Mouse (Mus musculus) heart, embryonic 11.5 days (tissue): Measurements from ENCODE around the gene Bcl2. TPM values are rescaled to one million over a fixed set of nuclear protein-coding genes. Genes with fewer than 3 reads are reported as not detected.

Experiments used
- ATAC-seq: fragments of 200-750 bp; cut with Nextera tagmentation; replicated peaks from 2 replicates; pipeline ENCODE4 v1.8.0; 2017; ENCODE audit warnings: moderate library complexity; ENCODE audit not compliant: insufficient number of reproducible peaks, low FRiP score, low TSS enrichment
- H3K27ac ChIP-seq: fragments of 300-500 bp; sonication (generic); 2 replicates; pipeline ENCODE4 v1.5.1; 2014; ENCODE audit warnings: mild to moderate bottlenecking, low read depth, low read length
- H3K27me3 ChIP-seq: fragments of 300-500 bp; sonication (generic); 2 replicates; pipeline ENCODE4 v1.6.1; 2014; ENCODE audit warnings: mild to moderate bottlenecking, low read length, mixed read lengths; ENCODE audit not compliant: control insufficient read depth, insufficient read depth
- H3K36me3 ChIP-seq: fragments of 300-500 bp; sonication (generic); 2 replicates; pipeline ENCODE4 v1.6.1; 2014; ENCODE audit warnings: mild to moderate bottlenecking, low read length, moderate library complexity, mixed read lengths; ENCODE audit not compliant: control insufficient read depth, insufficient read depth
- H3K4me1 ChIP-seq: fragments of 300-500 bp; sonication (generic); 2 replicates; pipeline ENCODE4 v1.6.1; 2014; ENCODE audit warnings: low read length; ENCODE audit not compliant: control insufficient read depth, insufficient read depth
- H3K4me2 ChIP-seq: fragments of 300-500 bp; sonication (generic); 2 replicates; pipeline ENCODE4 v1.6.1; 2014; ENCODE audit warnings: mild to moderate bottlenecking, moderate library complexity
- H3K4me3 ChIP-seq: fragments of 300-500 bp; sonication (generic); 2 replicates; pipeline ENCODE4 v1.5.1; 2014; ENCODE audit warnings: low read depth, low read length
- H3K9ac ChIP-seq: fragments of 300-500 bp; sonication (generic); 2 replicates; pipeline ENCODE4 v1.6.1; 2014; ENCODE audit warnings: mild to moderate bottlenecking, low read depth, low read length, moderate library complexity
- H3K9me3 ChIP-seq: fragments of 300-500 bp; sonication (generic); replicated peaks from 2 replicates; pipeline ENCODE4 v1.6.1; 2016; ENCODE audit warnings: low read length; ENCODE audit not compliant: control insufficient read depth
- WGBS: fragments of 180-500 bp; shearing (Covaris S2); extraction: QIAGEN DNeasy Blood & Tissue Kit; methylation state at CpG from one replicate; pipeline ENCODE4 v1.1.7; 2014; ENCODE audit not compliant: insufficient replicate concordance; 5-methylcytosine and 5-hydroxymethylcytosine counted together
- polyA plus RNA-seq: library from polyadenylated mRNA; unstranded; fragments of >200 nt; fragmentation: Nextera tagmentation; extraction: Ambion mirVana; gene quantifications from 2 replicates; pipeline ENCODE4 v1.2.1, GENCODE M21; 2014

Bcl2 gene
- polyA plus RNA-seq, 1 experiment from 2014 or later, result 7.3 TPM

- Histone ChIP-seq H3K27ac (peak overlapping the region; percentile 68; the same call in 1 of the 2 replicates), H3K4me1 (peaks cover 27% of the 10 kb centered on the region)
- no peak for ATAC-seq
Observed at GRCm38 (mm10) chr1:106630973-106631372, 83.1 kb downstream of the Bcl2 start.

GRCm38 (mm10) chr1:106629931-106630682 is 84.0 kb downstream of the Bcl2 start:
- Histone ChIP-seq H3K4me1 (peaks cover 27% of the 10 kb centered on the region), H3K36me3 (no peaks in the 10 kb centered on the region), H3K27ac (peak overlapping the region; percentile 68), H3K27me3 (no peaks in the 10 kb centered on the region), H3K9ac (no peak overlapping the region), H3K4me3 (no peak overlapping the region), H3K9me3 (no peaks in the 10 kb centered on the region), H3K4me2 (peak overlapping the region; percentile 16; the same call in 1 of the 2 replicates)
- WGBS, result 6% methylated on average over 4 of the region's 4 CpGs
- no peak for ATAC-seq

More at GRCm38 (mm10) chr1:106630973-106631372, 83.1 kb downstream of the Bcl2 start:
- 53% methylated on average over 2 of the region's 2 CpGs for WGBS
- Histone ChIP-seq H3K27me3 (no peaks in the 10 kb centered on the region), H3K9ac (no peak overlapping the region), H3K4me3 (no peak overlapping the region), H3K4me2 (no peak overlapping the region), H3K36me3 (no peaks in the 10 kb centered on the region), H3K9me3 (no peaks in the 10 kb centered on the region)

GRCm38 (mm10) chr1:106629470-106629830 is 84.6 kb downstream of the Bcl2 start:
- H3K27ac ChIP-seq, result peak overlapping the region; percentile 68; the same call in 1 of the 2 replicates
- H3K27me3 ChIP-seq, result no peaks in the 10 kb centered on the region
- no peaks in the 10 kb centered on the region for H3K36me3 ChIP-seq
- no peak overlapping the region; the same call in 1 of the 2 replicates for H3K4me2 ChIP-seq
- H3K9me3 ChIP-seq, result no peaks in the 10 kb centered on the region
- WGBS, result 18% methylated on average over 4 of the region's 4 CpGs
- H3K4me1 ChIP-seq, result peaks cover 27% of the 10 kb centered on the region
- no peak overlapping the region for H3K9ac ChIP-seq
- ATAC-seq, result no peak; the same call in 1 of the 2 replicates
- no peak overlapping the region for H3K4me3 ChIP-seq

GRCm38 (mm10) chr1:106628718-106629469 is 85.2 kb downstream of the Bcl2 start:
- H3K4me2 ChIP-seq, result no peak overlapping the region
- H3K36me3 ChIP-seq, result no peaks in the 10 kb centered on the region
- peaks cover 27% of the 10 kb centered on the region for H3K4me1 ChIP-seq
- WGBS, result 24% methylated on average over 3 of the region's 3 CpGs
- no peaks in the 10 kb centered on the region for H3K9me3 ChIP-seq
- H3K9ac ChIP-seq, result no peak overlapping the region
- no peak overlapping the region for H3K4me3 ChIP-seq
- no peak; the same call in 1 of the 2 replicates for ATAC-seq
- no peaks in the 10 kb centered on the region for H3K27me3 ChIP-seq
- H3K27ac ChIP-seq, result no peak overlapping the region

- H3K9me3 ChIP-seq, result no peaks in the 10 kb centered on the region
- ATAC-seq, result no peak
- H3K4me3 ChIP-seq, result no peak overlapping the region
- H3K27ac ChIP-seq, result no peak overlapping the region
- H3K36me3 ChIP-seq, result no peaks in the 10 kb centered on the region
- H3K27me3 ChIP-seq, result no peaks in the 10 kb centered on the region
- no peak overlapping the region for H3K4me2 ChIP-seq
- H3K9ac ChIP-seq, result no peak overlapping the region
- peaks cover 27% of the 10 kb centered on the region for H3K4me1 ChIP-seq
Observed at GRCm38 (mm10) chr1:106628279-106628678, 85.8 kb downstream of the Bcl2 start.

- Histone ChIP-seq H3K4me2 (no peak overlapping the region), H3K9me3 (no peaks in the 10 kb centered on the region), H3K4me1 (peaks cover 27% of the 10 kb centered on the region), H3K9ac (no peak overlapping the region), H3K4me3 (no peak overlapping the region), H3K27me3 (no peaks in the 10 kb centered on the region), H3K27ac (no peak overlapping the region), H3K36me3 (no peaks in the 10 kb centered on the region)
- 33% methylated on average over 5 of the region's 5 CpGs for WGBS
- no peak for ATAC-seq
Observed at GRCm38 (mm10) chr1:106627241-106627640, 86.8 kb downstream of the Bcl2 start.

GRCm38 (mm10) chr1:106620174-106620931 is 93.7 kb downstream of the Bcl2 start:
- Histone ChIP-seq H3K9ac (no peak overlapping the region), H3K27me3 (no peaks in the 10 kb centered on the region), H3K9me3 (no peaks in the 10 kb centered on the region), H3K27ac (no peak overlapping the region), H3K4me3 (no peak overlapping the region), H3K36me3 (no peaks in the 10 kb centered on the region), H3K4me2 (no peak overlapping the region), H3K4me1 (peaks cover 14% of the 10 kb centered on the region)
- 73% methylated on average over 3 of the region's 3 CpGs for WGBS
- ATAC-seq, result no peak

GRCm38 (mm10) chr1:106618814-106619213 is 95.3 kb downstream of the Bcl2 start:
- Histone ChIP-seq H3K4me2 (no peak overlapping the region), H3K36me3 (no peaks in the 10 kb centered on the region), H3K27me3 (no peaks in the 10 kb centered on the region), H3K4me3 (no peak overlapping the region), H3K9me3 (no peaks in the 10 kb centered on the region), H3K4me1 (peaks cover 14% of the 10 kb centered on the region), H3K27ac (no peak overlapping the region), H3K9ac (no peak overlapping the region)
- 62% methylated on average over 3 of the region's 3 CpGs for WGBS
- ATAC-seq, result no peak
